Mouse (Mus musculus) heart, embryonic 11.5 days (tissue): ENCODE measurements at regions not wholly inside any gene's neighbourhood (a gene's known extent, or its start where the extent isn't known, plus 50 kb on each side); places are given as distances from the start of the nearest gene placed in this dataset.

Experiments used
- ATAC-seq: fragments of 200-750 bp; cut with Nextera tagmentation; replicated peaks from 2 replicates; pipeline ENCODE4 v1.8.0; 2017; ENCODE audit warnings: moderate library complexity; ENCODE audit not compliant: insufficient number of reproducible peaks, low FRiP score, low TSS enrichment
- H3K27ac ChIP-seq: fragments of 300-500 bp; sonication (generic); 2 replicates; pipeline ENCODE4 v1.5.1; 2014; ENCODE audit warnings: mild to moderate bottlenecking, low read depth, low read length
- H3K27me3 ChIP-seq: fragments of 300-500 bp; sonication (generic); 2 replicates; pipeline ENCODE4 v1.6.1; 2014; ENCODE audit warnings: mild to moderate bottlenecking, low read length, mixed read lengths; ENCODE audit not compliant: control insufficient read depth, insufficient read depth
- H3K36me3 ChIP-seq: fragments of 300-500 bp; sonication (generic); 2 replicates; pipeline ENCODE4 v1.6.1; 2014; ENCODE audit warnings: mild to moderate bottlenecking, low read length, moderate library complexity, mixed read lengths; ENCODE audit not compliant: control insufficient read depth, insufficient read depth
- H3K4me1 ChIP-seq: fragments of 300-500 bp; sonication (generic); 2 replicates; pipeline ENCODE4 v1.6.1; 2014; ENCODE audit warnings: low read length; ENCODE audit not compliant: control insufficient read depth, insufficient read depth
- H3K4me2 ChIP-seq: fragments of 300-500 bp; sonication (generic); 2 replicates; pipeline ENCODE4 v1.6.1; 2014; ENCODE audit warnings: mild to moderate bottlenecking, moderate library complexity
- H3K4me3 ChIP-seq: fragments of 300-500 bp; sonication (generic); 2 replicates; pipeline ENCODE4 v1.5.1; 2014; ENCODE audit warnings: low read depth, low read length
- H3K9ac ChIP-seq: fragments of 300-500 bp; sonication (generic); 2 replicates; pipeline ENCODE4 v1.6.1; 2014; ENCODE audit warnings: mild to moderate bottlenecking, low read depth, low read length, moderate library complexity
- H3K9me3 ChIP-seq: fragments of 300-500 bp; sonication (generic); replicated peaks from 2 replicates; pipeline ENCODE4 v1.6.1; 2016; ENCODE audit warnings: low read length; ENCODE audit not compliant: control insufficient read depth
- WGBS: fragments of 180-500 bp; shearing (Covaris S2); extraction: QIAGEN DNeasy Blood & Tissue Kit; methylation state at CpG from one replicate; pipeline ENCODE4 v1.1.7; 2014; ENCODE audit not compliant: insufficient replicate concordance; 5-methylcytosine and 5-hydroxymethylcytosine counted together

- ATAC-seq, result no peak
- Histone ChIP-seq H3K27me3 (peaks cover 2% of the 10 kb centered on the region), H3K27ac (no peak overlapping the region), H3K4me1 (no peaks in the 10 kb centered on the region), H3K4me2 (no peak overlapping the region), H3K9me3 (no peaks in the 10 kb centered on the region), H3K4me3 (no peak overlapping the region), H3K36me3 (no peaks in the 10 kb centered on the region), H3K9ac (no peak overlapping the region)
- WGBS, result 69% methylated on average over 5 of the region's 5 CpGs
These were observed 266.8 kb downstream of the Tns1 start for GRCm38 (mm10) chr1:73857497-73857896.

- no peak overlapping the region for H3K4me3 ChIP-seq
- no peak overlapping the region for H3K4me2 ChIP-seq
- no peak overlapping the region for H3K9ac ChIP-seq
- no peak for ATAC-seq
- no peaks in the 10 kb centered on the region for H3K36me3 ChIP-seq
- H3K4me1 ChIP-seq, result no peaks in the 10 kb centered on the region
- WGBS, result 86% methylated on average over 7 of the region's 7 CpGs
- no peaks in the 10 kb centered on the region for H3K9me3 ChIP-seq
- H3K27ac ChIP-seq, result no peak overlapping the region
- H3K27me3 ChIP-seq, result peaks cover 2% of the 10 kb centered on the region
These were observed 267.4 kb downstream of the Tns1 start for GRCm38 (mm10) chr1:73856811-73857210.

- Histone ChIP-seq H3K9me3 (no peaks in the 10 kb centered on the region), H3K9ac (no peak overlapping the region), H3K4me1 (no peaks in the 10 kb centered on the region), H3K4me2 (no peak overlapping the region), H3K36me3 (no peaks in the 10 kb centered on the region), H3K4me3 (no peak overlapping the region), H3K27me3 (peaks cover 2% of the 10 kb centered on the region), H3K27ac (no peak overlapping the region)
- WGBS, result 86% methylated on average over 4 of the region's 4 CpGs
- no peak for ATAC-seq
These were observed 268.9 kb downstream of the Tns1 start for GRCm38 (mm10) chr1:73855306-73855705.

- peaks cover 2% of the 10 kb centered on the region for H3K27me3 ChIP-seq
- H3K9ac ChIP-seq, result no peak overlapping the region
- H3K4me3 ChIP-seq, result no peak overlapping the region
- WGBS, result 84% methylated on average over 11 of the region's 11 CpGs
- H3K36me3 ChIP-seq, result no peaks in the 10 kb centered on the region
- no peaks in the 10 kb centered on the region for H3K9me3 ChIP-seq
- no peak for ATAC-seq
- H3K27ac ChIP-seq, result no peak overlapping the region
- no peaks in the 10 kb centered on the region for H3K4me1 ChIP-seq
- no peak overlapping the region for H3K4me2 ChIP-seq
These were observed 270.4 kb downstream of the Tns1 start for GRCm38 (mm10) chr1:73853851-73854250.

GRCm38 (mm10) chr1:73850173-73851014, 273.9 kb downstream of the Tns1 start:
- Histone ChIP-seq H3K27me3 (no peaks in the 10 kb centered on the region), H3K9me3 (no peaks in the 10 kb centered on the region), H3K4me2 (no peak overlapping the region), H3K9ac (no peak overlapping the region), H3K36me3 (no peaks in the 10 kb centered on the region), H3K4me3 (no peak overlapping the region), H3K27ac (no peak overlapping the region), H3K4me1 (no peaks in the 10 kb centered on the region)
- WGBS, result 75% methylated on average over 11 of the region's 11 CpGs
- ATAC-seq, result no peak

- no peaks in the 10 kb centered on the region for H3K9me3 ChIP-seq
- no peak overlapping the region for H3K27ac ChIP-seq
- WGBS, result 51% methylated on average over 3 of the region's 3 CpGs
- no peaks in the 10 kb centered on the region for H3K4me1 ChIP-seq
- H3K9ac ChIP-seq, result no peak overlapping the region
- H3K4me2 ChIP-seq, result no peak overlapping the region
- H3K27me3 ChIP-seq, result no peaks in the 10 kb centered on the region; the same call in 1 of the 2 replicates
- H3K4me3 ChIP-seq, result no peak overlapping the region
- ATAC-seq, result no peak
- H3K36me3 ChIP-seq, result no peaks in the 10 kb centered on the region
These were observed 275.9 kb downstream of the Tns1 start for GRCm38 (mm10) chr1:73848370-73848769.

- no peak for ATAC-seq
- no peaks in the 10 kb centered on the region for H3K36me3 ChIP-seq
- H3K4me1 ChIP-seq, result no peaks in the 10 kb centered on the region
- H3K4me3 ChIP-seq, result no peak overlapping the region
- WGBS, result 55% methylated on average over 3 of the region's 3 CpGs
- H3K27me3 ChIP-seq, result no peaks in the 10 kb centered on the region; the same call in 1 of the 2 replicates
- H3K4me2 ChIP-seq, result no peak overlapping the region
- no peak overlapping the region for H3K9ac ChIP-seq
- no peaks in the 10 kb centered on the region for H3K9me3 ChIP-seq
- no peak overlapping the region for H3K27ac ChIP-seq
These were observed 277.1 kb downstream of the Tns1 start for GRCm38 (mm10) chr1:73847126-73847525.

GRCm38 (mm10) chr1:73845115-73845514, 279.1 kb downstream of the Tns1 start:
- no peak overlapping the region for H3K27ac ChIP-seq
- 80% methylated on average over 5 of the region's 5 CpGs for WGBS
- no peak for ATAC-seq

GRCm38 (mm10) chr1:73844574-73844973, 279.7 kb downstream of the Tns1 start:
- Histone ChIP-seq H3K27me3 (no peaks in the 10 kb centered on the region; the same call in none of the 2 replicates), H3K4me1 (no peaks in the 10 kb centered on the region), H3K9me3 (no peaks in the 10 kb centered on the region), H3K27ac (no peak overlapping the region), H3K36me3 (no peaks in the 10 kb centered on the region), H3K4me3 (no peak overlapping the region), H3K9ac (no peak overlapping the region), H3K4me2 (no peak overlapping the region)
- ATAC-seq, result no peak
- 71% methylated on average over 3 of the region's 3 CpGs for WGBS

More at GRCm38 (mm10) chr1:73845115-73845514, 279.1 kb downstream of the Tns1 start:
- H3K4me3 ChIP-seq, result no peak overlapping the region
- H3K9ac ChIP-seq, result no peak overlapping the region
- H3K36me3 ChIP-seq, result no peaks in the 10 kb centered on the region
- H3K4me2 ChIP-seq, result no peak overlapping the region
- H3K27me3 ChIP-seq, result no peaks in the 10 kb centered on the region; the same call in none of the 2 replicates
- H3K9me3 ChIP-seq, result no peaks in the 10 kb centered on the region
- H3K4me1 ChIP-seq, result no peaks in the 10 kb centered on the region
